Mouse (Mus musculus): ENCODE data around the gene Slc35e3. TPM values are rescaled to one million over a fixed set of nuclear protein-coding genes. Genes with fewer than 3 reads are reported as not detected.

Gene Slc35e3
- polyA plus RNA-seq, 1 experiment from 2014 or later: 26.9 TPM

DNA sequence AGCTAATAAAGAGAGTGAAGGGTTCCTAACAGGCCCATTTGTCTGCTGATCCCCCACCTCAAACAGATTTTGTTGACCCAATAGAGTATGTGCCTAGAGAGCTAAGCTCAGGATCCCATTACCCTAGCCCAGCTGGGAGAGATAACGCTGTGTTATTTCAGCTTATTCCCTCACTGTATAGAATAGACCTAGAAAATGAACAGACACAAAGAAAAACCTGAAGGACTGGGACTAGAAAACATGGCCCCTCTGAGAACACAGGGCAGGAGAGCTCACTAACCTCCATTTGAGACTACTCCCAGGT lies 28.6 kb upstream of the Slc35e3 start:
- ATAC-seq (ENCODE audit: low FRiP score): no peak
- no peaks in the 10 kb centered on the region for H3K9me3 ChIP-seq (replicated peaks)
- H3K4me3 ChIP-seq (replicated peaks): no peak overlapping the region
- no peak overlapping the region for H3K4me2 ChIP-seq
- no peak overlapping the region for H3K9ac ChIP-seq (replicated peaks)
- no peaks in the 10 kb centered on the region for H3K4me1 ChIP-seq
- H3K36me3 ChIP-seq: peaks cover 77% of the 10 kb centered on the region
- no peaks in the 10 kb centered on the region for H3K27me3 ChIP-seq (replicated peaks)
- no peak overlapping the region for H3K27ac ChIP-seq (replicated peaks)
- 94% methylated on average over 1 of the region's 1 CpGs for WGBS

DNA sequence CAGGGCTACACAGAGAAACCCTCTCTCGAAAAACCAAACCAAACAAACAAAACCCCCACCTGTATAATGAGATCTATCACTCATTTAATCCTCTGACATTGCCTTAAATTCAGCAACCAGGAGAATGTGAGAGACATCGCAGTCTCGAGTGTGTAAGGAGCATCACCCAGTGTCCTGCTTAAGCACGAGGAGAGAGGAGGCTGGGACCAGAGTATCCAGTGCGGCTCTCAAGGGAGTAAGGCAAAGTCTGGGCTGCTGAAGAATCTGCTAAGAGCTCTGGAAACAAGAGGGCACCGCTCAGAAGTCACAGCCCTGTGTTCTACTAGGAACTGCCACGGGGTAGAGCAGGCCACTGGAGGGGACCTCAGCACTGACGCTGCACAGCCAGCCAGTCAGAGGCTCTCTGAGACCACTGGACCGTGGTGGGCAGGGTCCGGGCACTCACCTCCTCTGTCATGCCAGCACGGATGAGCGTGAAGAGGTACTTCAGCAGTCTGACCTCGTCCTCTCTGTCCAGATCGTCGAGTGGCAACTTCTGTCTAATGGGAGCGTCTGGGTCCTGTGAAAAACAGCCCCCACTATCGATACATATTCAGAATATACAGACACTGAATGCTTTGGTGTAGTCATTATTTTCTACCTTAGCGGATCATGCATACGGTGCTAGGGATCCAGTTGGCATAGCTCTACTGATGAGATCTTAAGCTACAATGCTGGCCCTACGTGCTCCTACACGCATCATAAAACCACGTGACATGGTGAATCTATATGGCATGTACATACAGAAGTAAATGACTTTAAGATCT lies 28.0 kb upstream of the Slc35e3 start:
- no peaks in the 10 kb centered on the region for H3K27me3 ChIP-seq (replicated peaks)
- no peak overlapping the region for H3K9ac ChIP-seq (replicated peaks)
- no peaks in the 10 kb centered on the region for H3K9me3 ChIP-seq (replicated peaks)
- H3K27ac ChIP-seq (replicated peaks): no peak overlapping the region
- 95% methylated on average over 22 of the region's 22 CpGs for WGBS
- H3K4me3 ChIP-seq (replicated peaks): no peak overlapping the region
- peaks cover 79% of the 10 kb centered on the region for H3K36me3 ChIP-seq
- no peak for ATAC-seq (ENCODE audit: low FRiP score)
- H3K4me1 ChIP-seq: no peaks in the 10 kb centered on the region
- H3K4me2 ChIP-seq: no peak overlapping the region

DNA sequence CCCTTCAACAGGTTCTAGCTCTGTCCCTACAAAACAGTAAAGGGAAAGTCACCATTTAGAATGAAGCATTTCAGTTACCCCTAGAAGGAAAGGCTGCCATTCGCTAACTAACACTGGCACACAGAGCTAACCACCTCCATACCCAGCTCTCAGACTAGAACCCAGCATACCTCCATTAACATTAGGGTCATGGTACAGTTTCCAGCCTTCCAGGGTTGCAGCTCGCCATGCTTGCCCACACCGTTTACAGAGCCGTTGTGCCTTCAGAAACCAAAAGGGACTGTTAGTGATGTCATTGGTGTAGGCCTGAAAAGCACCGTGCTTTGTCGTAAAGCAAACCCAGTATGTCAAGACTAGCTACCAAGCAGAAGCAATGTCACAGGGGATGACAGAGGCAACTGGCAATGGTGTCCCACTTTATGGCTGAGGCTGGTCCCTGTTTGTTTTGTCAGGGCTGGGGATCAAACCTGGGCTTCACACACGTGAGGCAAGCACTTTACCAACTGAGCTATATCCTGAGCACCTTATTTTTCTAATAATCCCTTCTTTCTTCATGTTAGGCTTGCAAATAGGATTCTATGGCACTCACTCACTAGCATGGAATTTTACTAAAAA lies 27.0 kb upstream of the Slc35e3 start:
- Histone ChIP-seq H3K27me3 (replicated peaks) (no peaks in the 10 kb centered on the region), H3K27ac (replicated peaks) (no peak overlapping the region), H3K4me2 (no peak overlapping the region), H3K36me3 (peaks cover 73% of the 10 kb centered on the region), H3K4me1 (no peaks in the 10 kb centered on the region), H3K9ac (replicated peaks) (no peak overlapping the region), H3K9me3 (replicated peaks) (no peaks in the 10 kb centered on the region), H3K4me3 (replicated peaks) (no peak overlapping the region)
- no peak for ATAC-seq (ENCODE audit: low FRiP score)
- 95% methylated on average over 7 of the region's 7 CpGs for WGBS

DNA sequence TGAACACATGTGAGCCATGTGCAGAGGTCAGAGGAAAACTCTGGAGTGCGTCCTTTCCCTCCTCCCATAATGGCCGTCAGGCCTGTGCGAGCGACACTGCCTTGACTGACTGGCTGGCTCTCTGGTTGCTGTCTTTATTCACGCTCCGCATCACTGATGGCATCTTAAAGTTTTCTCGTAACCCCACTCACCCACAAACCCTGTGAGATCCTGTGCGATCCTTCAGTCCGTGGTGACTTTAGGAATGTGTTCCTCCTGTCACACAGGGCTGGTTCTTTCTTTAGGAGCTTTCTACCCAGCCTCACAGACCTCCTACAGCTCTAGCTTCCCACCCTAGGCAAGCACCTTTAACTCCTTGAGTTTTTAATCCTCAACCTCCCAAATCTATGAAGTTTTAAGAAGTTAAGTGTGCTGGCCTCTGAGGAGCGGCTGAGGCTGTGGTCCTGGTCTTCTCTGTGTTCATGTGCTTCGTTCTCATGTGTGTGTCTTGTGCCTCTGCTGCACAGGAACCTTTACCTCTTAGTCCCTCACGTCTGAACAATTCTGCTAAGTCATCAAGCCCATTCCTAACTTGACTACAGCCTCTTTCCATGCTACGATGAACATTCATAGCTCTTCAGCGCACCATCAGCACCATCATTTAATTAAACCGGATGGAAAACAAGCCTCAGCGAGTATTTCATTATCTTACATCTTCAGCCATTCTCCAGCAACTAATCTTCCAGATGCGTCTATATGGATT lies 26.4 kb upstream of the Slc35e3 start:
- Histone ChIP-seq H3K9ac (replicated peaks) (no peak overlapping the region), H3K36me3 (peaks cover 72% of the 10 kb centered on the region), H3K4me3 (replicated peaks) (no peak overlapping the region), H3K9me3 (replicated peaks) (no peaks in the 10 kb centered on the region), H3K4me2 (no peak overlapping the region), H3K27ac (replicated peaks) (no peak overlapping the region), H3K27me3 (replicated peaks) (no peaks in the 10 kb centered on the region), H3K4me1 (no peaks in the 10 kb centered on the region)
- ATAC-seq (ENCODE audit: low FRiP score): no peak
- 87% methylated on average over 17 of the region's 17 CpGs for WGBS

DNA sequence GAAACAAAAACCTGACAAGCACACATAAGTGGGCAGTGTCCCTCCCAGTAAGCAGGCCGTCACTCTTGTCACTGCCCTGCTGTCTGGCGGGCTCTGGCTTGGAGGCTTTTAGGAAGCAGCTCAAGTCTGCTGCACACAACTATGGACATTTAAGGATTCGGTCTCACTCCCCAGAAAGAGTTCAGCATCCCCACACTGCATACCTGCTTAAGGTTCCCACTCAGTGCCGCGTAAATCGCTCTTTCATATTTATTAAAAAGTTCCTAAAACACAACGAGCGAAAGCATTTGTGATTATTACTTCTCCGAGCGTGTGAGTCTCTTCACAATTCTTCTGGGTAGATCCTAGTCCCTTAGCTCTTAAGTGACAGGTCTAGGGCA lies 25.0 kb upstream of the Slc35e3 start:
- Histone ChIP-seq H3K4me3 (replicated peaks) (no peak overlapping the region), H3K9ac (replicated peaks) (no peak overlapping the region), H3K4me2 (no peak overlapping the region), H3K36me3 (peaks cover 69% of the 10 kb centered on the region), H3K27ac (replicated peaks) (no peak overlapping the region), H3K4me1 (no peaks in the 10 kb centered on the region), H3K9me3 (replicated peaks) (no peaks in the 10 kb centered on the region), H3K27me3 (replicated peaks) (no peaks in the 10 kb centered on the region)
- 96% methylated on average over 10 of the region's 10 CpGs for WGBS
- ATAC-seq (ENCODE audit: low FRiP score): no peak

DNA sequence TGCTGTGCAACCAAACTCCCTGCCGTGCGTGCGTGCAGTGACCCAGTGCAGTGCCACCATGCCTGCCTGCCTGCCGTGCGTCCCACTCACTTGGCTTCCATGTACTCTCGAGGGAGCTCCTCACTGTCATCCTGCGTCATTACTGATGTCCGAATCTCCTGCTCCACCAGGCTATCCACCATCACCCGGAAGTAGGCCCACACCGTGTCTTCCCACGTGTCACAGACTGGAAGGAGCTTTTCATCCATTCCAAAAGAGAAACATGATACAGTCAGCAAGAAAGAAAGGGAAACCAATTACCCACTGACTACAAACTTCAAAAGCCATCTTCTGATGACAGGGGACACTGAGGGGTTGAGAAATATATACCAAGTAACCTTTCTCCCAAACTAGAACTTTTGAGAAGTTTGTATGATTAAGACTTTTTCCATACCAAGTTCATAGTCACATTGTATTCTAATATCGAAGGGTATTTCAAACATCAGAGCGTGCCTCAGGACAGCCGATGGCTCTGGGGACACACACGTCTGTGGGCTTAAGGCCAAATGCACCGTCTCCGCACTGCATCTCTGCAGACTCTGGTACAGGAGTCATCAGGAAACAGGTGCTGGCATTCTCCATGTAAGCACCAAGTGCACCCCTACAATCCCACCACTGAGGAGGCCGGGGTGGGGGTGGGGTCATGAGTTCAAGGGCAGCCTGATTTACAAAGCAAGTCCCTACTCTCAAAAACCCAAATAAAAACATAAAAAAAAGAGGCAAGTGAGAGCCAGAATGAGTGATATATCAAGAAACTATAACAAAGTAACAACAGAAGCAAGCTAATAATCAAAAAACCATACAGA lies 24.3 kb upstream of the Slc35e3 start:
- Histone ChIP-seq H3K9ac (replicated peaks) (no peak overlapping the region), H3K4me1 (no peaks in the 10 kb centered on the region), H3K27me3 (replicated peaks) (no peaks in the 10 kb centered on the region), H3K9me3 (replicated peaks) (no peaks in the 10 kb centered on the region), H3K4me2 (no peak overlapping the region), H3K4me3 (replicated peaks) (no peak overlapping the region), H3K36me3 (peaks cover 70% of the 10 kb centered on the region), H3K27ac (replicated peaks) (no peak overlapping the region)
- no peak for ATAC-seq (ENCODE audit: low FRiP score)
- 92% methylated on average over 18 of the region's 18 CpGs for WGBS

DNA sequence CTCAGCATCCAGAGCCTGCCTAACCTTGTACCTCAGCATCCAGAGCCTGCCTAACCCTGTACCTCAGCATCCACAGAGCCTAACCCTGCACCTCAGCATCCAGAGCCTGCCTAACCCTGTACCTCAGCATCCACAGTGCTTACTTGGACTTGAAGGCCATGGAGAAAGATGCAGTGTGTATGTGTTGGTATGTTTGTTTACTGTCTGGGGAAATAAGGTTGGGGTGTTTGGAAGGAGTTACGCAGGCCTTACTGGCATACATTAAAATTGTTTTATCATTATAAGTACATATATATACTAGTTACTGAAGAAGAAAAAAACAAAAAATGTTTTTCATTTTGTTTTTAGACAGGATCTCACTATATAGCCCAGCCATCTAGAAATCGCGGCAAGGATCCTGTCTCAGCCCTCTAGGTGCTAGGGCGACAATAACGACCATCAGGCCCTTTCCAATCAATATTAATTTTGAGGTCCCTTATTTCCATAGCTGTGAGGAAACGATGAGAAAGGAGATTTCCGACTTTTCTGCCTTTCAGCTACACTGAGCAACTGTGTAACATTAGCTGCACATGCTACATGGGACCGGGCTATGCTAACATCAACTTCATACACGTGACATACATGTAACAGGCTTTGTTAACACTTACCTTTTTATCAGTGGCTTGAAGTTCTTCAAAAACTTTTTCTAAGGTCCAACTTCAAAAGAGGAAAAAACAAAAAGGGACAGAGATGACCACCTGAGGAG lies 23.5 kb upstream of the Slc35e3 start:
- Histone ChIP-seq H3K4me2 (no peak overlapping the region), H3K27me3 (replicated peaks) (no peaks in the 10 kb centered on the region), H3K4me1 (no peaks in the 10 kb centered on the region), H3K9ac (replicated peaks) (no peak overlapping the region), H3K9me3 (replicated peaks) (no peaks in the 10 kb centered on the region), H3K4me3 (replicated peaks) (no peak overlapping the region), H3K27ac (replicated peaks) (no peak overlapping the region), H3K36me3 (peaks cover 69% of the 10 kb centered on the region)
- no peak for ATAC-seq (ENCODE audit: low FRiP score)
- 97% methylated on average over 9 of the region's 9 CpGs for whole genome bisulfite sequencing

DNA sequence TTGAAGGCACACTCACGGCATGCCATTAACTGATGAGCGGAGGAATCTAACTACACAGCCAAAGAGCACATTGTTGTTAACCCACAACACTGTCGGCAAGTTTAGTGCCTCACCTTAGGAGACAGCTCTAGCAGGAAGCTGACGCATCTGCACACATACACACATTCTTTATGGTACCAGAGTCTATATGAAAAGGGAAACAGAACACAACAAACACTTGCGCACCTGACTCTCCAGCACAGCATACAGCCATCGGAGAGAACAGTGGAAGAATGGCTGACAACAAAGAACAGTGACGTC lies 21.9 kb upstream of the Slc35e3 start:
- peaks cover 67% of the 10 kb centered on the region for H3K36me3 ChIP-seq
- ATAC-seq (ENCODE audit: low FRiP score): no peak
- H3K4me2 ChIP-seq: no peak overlapping the region
- H3K4me3 ChIP-seq (replicated peaks): no peak overlapping the region
- H3K4me1 ChIP-seq: no peaks in the 10 kb centered on the region
- H3K27ac ChIP-seq (replicated peaks): no peak overlapping the region
- H3K9me3 ChIP-seq (replicated peaks): no peaks in the 10 kb centered on the region
- H3K9ac ChIP-seq (replicated peaks): no peak overlapping the region
- 85% methylated on average over 7 of the region's 7 CpGs for WGBS
- H3K27me3 ChIP-seq (replicated peaks): no peaks in the 10 kb centered on the region

DNA sequence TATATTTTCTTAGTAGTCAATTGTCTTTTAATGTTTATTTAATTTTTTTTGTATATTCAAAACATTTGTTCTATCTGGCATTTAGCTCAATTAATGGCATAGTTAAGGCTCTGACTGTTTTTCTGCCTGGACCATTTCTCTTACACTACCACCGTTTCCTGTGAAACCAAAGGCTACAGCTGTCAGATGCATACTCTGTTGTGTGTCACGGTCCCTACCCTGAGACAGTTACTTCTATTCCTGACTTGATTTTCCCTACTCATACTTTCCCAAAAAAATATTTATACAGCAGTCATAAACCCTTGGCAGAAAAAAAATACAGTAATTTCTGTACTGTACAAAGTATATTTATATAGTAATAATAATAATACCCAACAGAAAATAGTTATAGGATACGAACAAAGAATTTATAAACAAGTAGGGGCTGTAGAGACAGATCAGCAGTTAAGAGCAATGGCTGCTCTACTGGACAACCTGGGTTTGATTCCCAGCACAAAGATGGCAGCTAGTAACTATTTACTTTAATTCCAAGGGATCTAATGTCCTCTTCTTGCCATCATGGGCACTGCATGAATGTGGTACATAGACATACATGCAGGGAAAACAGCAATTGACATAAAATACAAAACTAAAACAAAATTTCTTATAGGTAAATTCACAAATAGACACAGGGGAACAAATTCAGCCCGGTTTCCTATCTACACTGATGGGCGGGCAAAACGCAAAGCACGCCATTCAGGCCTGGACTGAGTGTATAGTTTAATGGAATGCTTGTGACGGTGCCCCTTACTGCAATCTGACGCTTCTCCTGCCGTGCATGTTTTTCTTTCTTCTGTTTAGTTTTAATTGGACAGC lies 21.3 kb upstream of the Slc35e3 start:
- no peak for ATAC-seq (ENCODE audit: low FRiP score)
- Histone ChIP-seq H3K27me3 (replicated peaks) (no peaks in the 10 kb centered on the region), H3K36me3 (peaks cover 65% of the 10 kb centered on the region), H3K27ac (replicated peaks) (no peak overlapping the region), H3K4me3 (replicated peaks) (no peak overlapping the region), H3K9ac (replicated peaks) (no peak overlapping the region), H3K4me2 (no peak overlapping the region), H3K9me3 (replicated peaks) (no peaks in the 10 kb centered on the region), H3K4me1 (no peaks in the 10 kb centered on the region)
- 92% methylated on average over 10 of the region's 10 CpGs for WGBS

DNA sequence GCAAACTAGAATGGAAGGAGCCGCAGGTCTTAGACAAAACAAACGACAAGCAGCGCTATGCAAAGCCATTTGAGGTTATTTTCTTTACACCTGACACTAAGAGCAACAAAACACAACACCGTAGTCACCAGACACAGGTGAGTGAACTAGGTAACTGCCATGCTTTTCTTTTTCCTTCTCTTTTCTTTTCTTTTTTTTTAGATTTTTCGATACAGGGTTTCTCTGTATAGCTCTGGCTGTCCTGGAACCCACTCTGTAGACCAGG lies 20.7 kb upstream of the Slc35e3 start:
- Histone ChIP-seq H3K4me1 (no peaks in the 10 kb centered on the region), H3K4me3 (replicated peaks) (no peak overlapping the region), H3K9me3 (replicated peaks) (no peaks in the 10 kb centered on the region), H3K9ac (replicated peaks) (no peak overlapping the region), H3K27ac (replicated peaks) (no peak overlapping the region), H3K27me3 (replicated peaks) (no peaks in the 10 kb centered on the region), H3K36me3 (peaks cover 65% of the 10 kb centered on the region), H3K4me2 (no peak overlapping the region)
- 97% methylated on average over 5 of the region's 5 CpGs for WGBS
- ATAC-seq (ENCODE audit: low FRiP score): no peak
